Mouse (Mus musculus): ENCODE measurements at regions not wholly inside any gene's neighbourhood (a gene's known extent, or its start where the extent isn't known, plus 50 kb on each side); places are given as distances from the start of the nearest gene placed in this dataset.

DNA sequence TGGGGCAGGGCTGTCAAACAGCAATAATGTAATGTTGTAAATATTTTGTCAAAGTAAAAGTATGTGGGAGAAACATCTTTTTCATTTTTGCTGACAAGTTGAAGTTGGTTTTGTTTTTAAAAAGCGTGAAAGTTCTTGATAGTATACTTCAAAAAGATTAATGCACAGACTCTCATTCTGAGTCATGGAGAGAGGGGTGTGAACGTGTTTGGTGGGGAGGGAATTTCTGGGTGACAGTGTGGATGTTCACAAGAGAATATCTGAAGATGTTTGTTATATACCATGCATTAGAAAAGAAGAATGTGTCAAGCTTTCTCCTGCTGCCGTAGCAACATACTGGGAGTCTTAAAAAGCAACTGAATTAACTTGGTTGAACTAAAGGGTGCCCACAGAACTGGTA is 57.0 kb downstream of the Rps29 start:
- DNase-seq (ENCODE audit: low spot score): no peak
- intact Hi-C loops (cut with DNase I): no loop called here

DNA sequence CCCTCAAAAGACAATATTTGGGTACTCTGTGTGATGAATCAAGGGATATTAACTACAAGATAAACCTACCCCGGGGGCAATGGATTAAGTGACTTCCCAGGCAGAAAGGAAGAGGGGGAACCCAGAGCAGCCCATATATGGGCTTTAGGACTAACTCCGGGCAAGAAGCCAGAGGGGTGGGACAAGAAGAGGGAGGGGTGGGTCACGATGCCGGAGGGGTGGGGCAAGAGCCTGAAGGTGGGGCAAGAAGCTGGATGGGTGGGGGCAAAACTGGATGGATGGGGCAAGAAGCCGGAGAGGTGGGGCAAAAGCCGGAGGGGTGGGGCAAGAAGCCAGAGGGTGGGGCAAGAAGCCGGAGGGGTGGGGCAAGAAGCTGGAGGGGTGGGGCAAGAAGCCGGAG is 64.1 kb downstream of the Rps29 start:
- intact Hi-C loops (cut with DNase I): no loop called here
- DNase-seq (ENCODE audit: low spot score): no peak

DNA sequence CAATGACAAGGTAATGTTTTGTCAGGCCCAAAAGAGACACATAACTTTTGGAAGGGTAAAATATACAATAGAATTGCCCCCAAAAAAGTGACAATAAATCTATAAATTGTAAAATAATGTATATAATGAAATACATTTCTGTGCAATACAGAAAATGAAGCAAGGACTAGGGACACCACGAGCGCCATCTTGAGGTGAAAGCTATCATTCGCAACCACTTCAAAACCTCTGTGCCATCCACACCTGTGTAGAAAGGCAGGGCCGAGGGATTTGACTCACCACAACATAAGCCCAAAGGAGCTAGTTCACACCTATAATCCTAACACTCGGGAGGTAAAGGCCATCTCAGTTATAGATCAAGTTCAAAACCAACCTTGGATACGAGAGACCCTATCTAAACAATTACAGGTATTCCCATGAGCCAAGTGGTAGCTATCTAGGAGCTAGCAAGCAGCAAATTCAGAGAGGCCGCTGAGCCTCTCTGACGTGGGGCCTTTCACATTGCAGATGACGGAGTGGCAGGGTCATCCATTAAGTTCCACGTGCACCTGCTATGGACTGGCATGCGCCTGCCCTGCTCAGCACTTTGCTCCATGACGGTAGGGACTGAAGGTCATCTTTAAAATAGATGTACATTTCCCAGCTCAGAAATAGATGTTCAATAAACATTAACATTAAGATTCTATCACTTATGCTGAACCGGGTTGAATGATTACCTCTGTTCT is 65.8 kb downstream of the Rps29 start:
- DNase-seq (ENCODE audit: low spot score): no peak
- intact Hi-C loops (cut with DNase I): no loop called here

DNA sequence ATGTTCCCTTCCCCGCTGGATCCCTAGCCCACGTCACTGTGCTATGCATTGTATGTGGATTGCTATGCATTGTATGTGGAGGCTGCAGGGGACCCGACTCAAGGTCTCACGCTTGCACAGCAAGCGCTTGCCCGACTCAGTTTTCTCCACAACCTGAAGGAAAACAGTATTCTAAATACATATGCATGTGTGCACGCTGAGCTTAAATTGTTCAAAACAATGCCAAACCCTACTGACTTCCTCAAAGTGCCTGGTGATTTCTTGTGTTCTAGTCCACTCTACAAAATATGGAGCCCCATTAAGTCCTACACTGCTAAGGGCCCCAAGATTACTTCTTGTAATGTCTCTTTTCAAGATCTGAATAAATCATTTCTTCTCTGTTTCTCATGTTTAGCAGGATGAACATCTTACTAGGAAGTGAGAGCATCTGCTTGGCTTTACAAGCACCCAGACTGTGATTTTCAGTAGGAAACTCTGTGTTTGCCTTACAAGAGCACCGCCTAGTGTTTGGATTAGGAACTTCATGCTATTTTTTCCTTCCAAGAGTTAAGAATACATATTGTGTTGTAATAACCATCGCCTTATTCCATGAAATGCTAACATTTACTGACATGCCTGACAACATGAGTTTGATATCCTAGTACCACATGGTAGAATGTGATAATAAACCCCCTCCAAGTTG is 70.9 kb downstream of the Rps29 start:
- intact Hi-C loops (cut with DNase I): loop anchor here (5.0 kb wide), 1 partner anchor 136 kb away; no protein-coding TSS in a partner anchor
- DNase-seq (ENCODE audit: low spot score): no peak

DNA sequence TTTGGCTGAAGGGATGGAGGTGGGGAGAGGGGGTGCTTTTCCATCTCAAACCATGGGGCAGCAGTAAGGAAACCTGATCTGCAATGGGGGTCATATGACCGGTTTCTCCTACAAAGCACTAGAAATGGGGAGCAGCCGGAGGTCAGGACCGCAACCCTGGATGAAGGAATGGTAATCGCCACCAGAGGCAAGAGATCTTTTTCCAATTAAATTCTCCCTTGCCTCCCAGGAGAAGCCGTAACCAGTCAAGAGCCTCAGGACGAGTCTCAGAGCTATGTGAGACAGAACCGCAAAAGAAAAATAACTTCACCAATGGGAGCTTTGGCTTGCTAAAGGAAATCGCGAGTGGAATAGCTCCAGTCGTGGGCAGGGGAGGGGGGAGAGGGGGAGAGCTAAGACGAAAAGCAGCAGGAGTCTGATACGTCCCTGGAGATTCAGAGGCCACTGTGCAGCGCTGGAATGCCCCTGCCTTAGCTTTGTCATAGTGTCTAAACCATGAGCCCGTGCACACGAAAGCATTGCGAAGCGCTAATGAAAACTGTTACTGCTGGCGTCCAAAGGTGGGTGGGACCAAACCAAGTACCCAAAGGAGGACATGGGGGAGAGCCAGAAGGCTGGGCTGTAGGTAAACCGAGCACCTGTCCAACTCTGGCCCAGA is 73.3 kb downstream of the Rps29 start:
- intact Hi-C loops (cut with DNase I): loop anchor here (5.0 kb wide), 1 partner anchor 133 kb away; no protein-coding TSS in a partner anchor
- DNase-seq (ENCODE audit: low spot score): no peak

DNA sequence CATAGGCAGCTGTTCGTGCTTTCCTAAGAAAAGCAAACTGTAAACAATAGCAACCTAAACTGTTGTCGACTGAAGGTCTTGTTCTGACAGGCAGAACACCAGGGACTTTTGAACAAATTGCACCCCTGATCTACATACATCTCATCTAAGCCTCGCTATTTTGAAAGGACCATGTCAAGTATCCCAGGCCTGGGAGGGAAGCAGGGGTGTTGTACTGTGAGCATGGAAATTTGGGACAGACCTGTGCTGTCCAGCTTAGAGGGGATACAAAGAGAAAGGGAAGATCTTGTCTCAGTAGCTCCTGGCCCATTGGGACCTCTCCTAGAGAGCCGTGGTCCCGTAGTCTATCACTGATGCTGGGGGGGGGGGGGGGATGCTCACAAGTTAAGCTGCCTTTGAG is 74.3 kb downstream of the Rps29 start:
- intact Hi-C loops (cut with DNase I): loop anchor here (5.0 kb wide), 1 partner anchor 132 kb away; no protein-coding TSS in a partner anchor

DNA sequence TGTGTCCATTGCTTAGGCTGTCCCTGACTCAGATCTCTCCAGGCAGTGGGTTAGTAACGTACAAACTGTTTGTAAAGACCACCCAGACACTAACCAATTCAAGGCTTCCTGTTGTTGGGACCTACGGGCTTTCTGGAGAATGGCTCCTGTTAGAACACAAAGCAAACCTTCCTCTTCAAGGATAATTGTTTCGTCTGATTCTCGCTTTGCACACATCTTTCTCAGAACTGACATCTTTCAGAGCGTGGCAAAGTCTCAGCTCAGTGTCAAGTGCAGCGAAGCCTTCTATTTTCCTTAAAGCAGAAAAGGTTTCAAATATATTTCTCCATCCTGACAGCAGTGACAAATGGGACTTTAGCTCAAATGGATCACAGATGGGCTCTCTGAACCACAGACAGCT is 76.9 kb downstream of the Rps29 start:
- intact Hi-C loops (cut with DNase I): no loop called here
- DNase-seq (ENCODE audit: low spot score): no peak

More for the DNA sequence above, 74.3 kb downstream of the Rps29 start:
- DNase-seq (ENCODE audit: low spot score): no peak

DNA sequence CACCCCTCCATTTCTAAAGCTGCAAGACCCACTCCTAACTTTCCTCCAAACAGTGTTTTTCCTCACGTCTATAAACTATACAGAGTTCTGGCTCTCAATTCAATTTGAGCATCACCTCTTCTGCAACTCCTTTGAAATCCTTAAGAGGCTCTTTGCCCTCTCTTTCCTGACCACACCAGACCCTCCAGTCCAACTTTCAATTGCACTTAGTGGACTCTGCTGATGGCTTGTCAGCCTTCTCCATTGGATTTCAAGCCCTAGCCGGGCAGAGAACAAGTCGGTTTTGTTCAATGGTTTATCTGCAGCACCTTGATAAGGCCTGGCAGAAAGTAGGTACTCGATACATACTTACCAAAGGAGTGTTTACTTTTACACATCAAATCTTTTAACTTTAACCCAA is 119.4 kb downstream of the Rps29 start:
- no peak for DNase-seq (ENCODE audit: low spot score)
- intact Hi-C loops (cut with DNase I): no loop called here

DNA sequence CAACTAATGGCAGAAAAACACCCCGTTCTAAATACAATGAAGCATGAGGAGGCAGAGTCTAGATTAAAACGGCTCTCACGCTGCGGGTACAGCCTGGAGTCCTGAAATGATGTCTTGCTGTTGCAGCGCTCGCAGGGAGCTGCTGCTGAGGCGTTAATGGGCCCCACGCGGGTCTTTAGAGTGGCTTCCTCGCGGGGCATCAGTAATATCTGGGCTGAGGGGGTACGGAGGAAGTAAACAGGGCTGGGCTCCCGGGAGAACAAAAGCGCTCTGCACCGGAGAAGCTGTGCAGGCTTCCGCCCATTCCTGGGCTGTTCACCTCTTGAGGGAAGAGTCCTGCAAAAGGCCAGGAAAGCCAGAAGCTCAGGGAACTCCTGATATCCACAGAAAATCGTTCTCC is 135.4 kb downstream of the Rps29 start:
- no peak for DNase-seq (ENCODE audit: low spot score)
- intact Hi-C loops (cut with DNase I): no loop called here

DNA sequence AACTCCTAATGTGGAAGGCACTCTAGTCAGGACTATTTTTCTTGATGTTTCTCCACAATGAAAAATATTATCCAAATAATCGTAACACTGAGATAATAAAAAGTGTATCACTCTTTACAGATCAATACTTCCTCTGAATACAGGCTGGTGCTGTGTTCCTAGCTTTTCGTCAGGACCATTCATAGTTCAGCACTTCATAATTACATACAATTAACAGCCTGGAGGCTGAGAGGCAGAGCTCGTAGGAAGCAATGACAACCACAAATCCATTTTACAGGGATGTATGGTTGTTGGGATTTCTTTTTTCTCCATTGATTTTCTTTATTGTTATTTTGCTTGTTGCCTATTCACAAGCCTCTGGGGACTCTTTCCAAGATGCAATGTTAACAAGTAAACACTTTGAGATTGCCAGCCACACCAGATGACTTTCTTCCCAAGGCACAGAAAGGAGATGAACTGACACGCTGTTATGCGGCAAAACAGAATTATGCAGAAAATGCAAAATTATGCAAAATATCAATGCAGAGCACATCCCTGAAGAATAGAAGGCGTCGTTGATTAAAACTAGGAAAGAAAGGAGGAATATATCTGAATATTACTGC is 142.2 kb downstream of the Rps29 start:
- no peak for DNase-seq (ENCODE audit: low spot score)
- intact Hi-C loops (cut with DNase I): no loop called here

DNA sequence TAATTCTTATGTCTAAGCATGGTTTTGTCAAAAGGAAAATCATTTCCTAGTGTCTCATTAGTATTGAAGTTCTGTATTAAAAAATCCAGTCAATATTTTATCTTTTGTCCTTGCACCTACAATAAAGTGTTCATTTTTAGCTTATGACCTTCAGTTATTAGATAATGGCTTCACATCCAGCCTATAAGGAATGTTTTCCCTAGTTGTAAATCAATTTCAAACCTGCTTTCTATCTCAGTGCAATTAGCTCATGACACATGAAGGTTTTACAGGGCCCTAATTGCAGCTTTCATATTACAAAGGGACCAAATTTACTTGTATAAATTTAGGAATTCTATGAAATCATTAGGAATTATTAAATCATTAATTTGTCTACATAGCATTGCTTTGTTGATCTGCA is 153.8 kb downstream of the Rps29 start:
- intact Hi-C loops (cut with DNase I): no loop called here
- no peak for DNase-seq (ENCODE audit: low spot score)

DNA sequence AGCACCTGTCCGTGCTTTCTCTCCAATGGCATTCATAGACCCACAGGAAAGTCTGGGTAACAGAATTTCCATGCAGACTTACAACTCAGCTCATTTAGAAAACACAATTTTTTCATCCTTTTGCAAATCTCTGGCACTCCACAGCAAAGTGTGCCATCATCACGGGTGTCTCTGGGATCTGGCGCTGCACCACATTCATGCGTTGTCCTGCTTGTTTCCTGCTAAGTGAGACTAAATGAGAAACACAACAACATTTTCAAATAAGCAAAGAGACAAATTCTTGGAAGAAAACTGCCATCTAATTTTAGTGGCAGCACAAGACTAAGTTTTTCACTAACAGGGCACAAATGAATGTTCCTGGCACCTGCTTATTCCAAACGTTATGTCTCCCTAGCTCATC is 156.9 kb downstream of the Rps29 start:
- DNase-seq (ENCODE audit: low spot score): no peak
- intact Hi-C loops (cut with DNase I): no loop called here

DNA sequence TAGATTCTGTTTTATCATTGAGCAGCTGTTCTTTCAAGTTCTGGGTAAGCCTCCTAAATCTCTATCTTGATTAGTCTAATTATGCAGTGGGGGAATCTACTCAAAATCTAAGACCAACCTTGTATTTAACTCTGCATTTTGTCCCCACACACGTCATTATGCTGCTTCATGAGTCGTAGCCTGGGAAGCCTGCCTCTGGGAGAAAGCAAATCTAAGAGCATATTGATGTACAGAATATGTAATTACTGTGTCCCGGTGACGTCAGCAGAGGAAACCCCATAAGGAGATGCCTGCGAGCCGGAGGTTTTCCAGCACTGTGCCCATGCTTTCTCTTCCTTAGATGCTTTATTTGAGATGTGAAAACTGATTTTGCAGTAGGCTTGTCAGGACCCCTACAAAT is 161.7 kb downstream of the Rps29 start:
- DNase-seq (ENCODE audit: low spot score): no peak
- intact Hi-C loops (cut with DNase I): no loop called here

DNA sequence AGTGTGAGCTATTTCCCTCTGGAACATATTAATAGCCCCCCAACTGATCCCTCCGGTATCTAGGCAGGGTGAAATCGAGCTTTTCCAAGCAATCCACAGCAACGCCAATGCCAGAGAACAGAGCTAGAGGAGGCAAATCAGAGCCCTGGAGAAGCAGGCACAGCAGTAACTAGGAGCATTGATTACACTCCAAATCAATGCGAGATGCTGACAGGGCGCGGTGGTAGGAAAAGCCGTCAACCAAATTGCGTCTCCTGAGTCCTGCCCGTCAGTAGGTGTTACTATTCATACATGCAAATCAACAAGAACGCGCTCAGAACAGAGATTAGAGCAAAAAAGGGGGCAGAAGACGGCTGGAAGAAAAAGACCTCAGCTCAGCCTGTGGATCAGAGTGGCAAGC is 162.2 kb downstream of the Rps29 start:
- DNase-seq (ENCODE audit: low spot score): no peak
- intact Hi-C loops (cut with DNase I): no loop called here

DNA sequence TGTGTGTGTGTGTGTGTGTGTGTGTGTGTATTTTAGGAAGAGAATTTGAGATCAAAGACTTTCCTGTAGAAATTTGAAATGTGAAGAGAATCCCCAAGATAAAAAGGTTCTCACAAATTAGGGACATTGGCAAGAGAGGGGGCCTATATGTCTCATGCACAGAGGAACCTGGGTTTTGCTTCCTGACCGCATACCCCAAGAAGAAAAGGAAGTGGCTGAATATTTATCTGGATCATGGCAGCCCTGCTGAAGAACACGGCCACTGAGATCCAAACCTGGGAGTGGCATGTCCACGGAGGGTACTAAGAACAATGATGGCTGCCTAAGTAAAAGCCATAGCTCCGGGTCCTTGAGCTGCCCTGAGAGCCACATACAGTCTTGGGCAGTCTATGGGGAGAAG is 178.3 kb downstream of the Rps29 start:
- intact Hi-C loops (cut with DNase I): no loop called here
- no peak for DNase-seq (ENCODE audit: low spot score)

DNA sequence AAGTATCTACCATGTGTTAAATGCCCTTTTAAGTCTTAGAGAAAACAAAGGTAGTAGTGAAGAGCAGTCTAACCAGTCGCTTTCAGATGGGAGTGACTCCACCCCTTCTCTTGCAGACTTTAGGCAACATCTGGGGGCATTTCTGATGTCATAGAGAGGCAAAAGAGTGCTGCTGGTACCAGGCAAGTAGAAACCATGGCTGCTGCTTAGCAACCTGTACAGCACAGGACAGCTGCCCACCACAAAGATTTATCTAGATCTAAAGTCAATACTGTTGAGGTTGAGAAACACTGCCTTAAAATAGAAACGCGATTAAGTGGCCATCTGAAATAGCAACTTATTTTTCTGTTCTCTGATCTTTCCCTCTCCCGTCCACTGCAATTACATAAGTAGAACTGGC is 178.8 kb downstream of the Rps29 start:
- no peak for DNase-seq (ENCODE audit: low spot score)
- intact Hi-C loops (cut with DNase I): no loop called here

DNA sequence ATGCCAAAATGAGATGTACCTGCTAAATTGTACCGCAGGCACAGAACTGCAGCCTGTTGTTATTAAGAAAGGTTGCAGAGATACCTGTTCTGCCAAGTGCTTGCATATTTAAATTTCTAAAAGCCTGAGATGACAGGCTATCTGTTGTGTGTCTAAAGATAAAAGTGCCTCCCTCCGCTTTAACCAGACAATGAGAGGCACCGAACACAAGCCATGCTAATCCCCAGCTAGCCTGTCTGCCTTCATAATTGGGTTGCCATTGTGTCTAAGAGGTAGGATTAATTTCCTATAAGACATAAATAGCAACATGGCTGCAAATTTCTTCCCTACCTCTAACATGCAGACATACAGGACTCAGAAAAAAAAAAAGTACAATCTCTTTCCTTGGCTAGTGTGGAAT is 179.8 kb downstream of the Rps29 start:
- intact Hi-C loops (cut with DNase I): no loop called here
- no peak for DNase-seq (ENCODE audit: low spot score)

DNA sequence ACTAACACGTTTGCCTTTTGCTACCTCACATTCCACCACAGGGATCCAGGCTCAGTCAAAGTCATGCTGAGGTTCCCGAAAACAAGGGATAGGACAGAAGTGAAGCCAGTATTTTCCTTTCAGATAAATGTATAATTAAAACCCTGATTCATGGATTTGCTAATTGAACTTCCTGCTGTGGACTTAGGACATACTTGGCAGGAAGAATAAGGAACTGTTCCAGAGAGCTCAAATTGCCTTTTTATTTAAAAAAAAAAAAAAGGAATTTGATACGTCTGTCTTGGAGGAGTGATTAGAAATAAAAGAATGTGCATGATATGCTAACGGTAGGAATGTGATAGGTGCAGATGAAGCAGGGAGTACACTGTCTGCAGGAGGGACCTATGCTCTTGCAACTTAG is 181.7 kb downstream of the Rps29 start:
- intact Hi-C loops (cut with DNase I): no loop called here
- DNase-seq (ENCODE audit: low spot score): no peak

DNA sequence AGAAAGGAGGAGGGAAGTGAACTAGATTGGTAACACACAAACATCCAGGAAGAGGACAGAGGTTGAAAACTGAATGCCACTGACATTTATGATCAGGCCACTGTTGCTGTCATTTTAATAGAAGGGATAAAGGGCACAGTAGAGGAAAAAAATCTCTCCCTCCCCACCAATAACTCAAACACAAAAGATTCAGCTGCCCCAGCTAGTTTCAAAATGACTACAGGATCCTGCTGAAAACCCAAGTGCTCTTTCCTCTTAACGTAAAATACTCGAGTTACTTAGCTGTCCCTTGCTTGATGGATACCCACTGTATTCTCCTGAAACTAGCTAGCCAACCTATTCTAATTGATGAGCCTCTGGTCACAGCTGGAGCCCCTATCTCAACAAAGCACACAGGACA is 211.7 kb downstream of the Rps29 start:
- DNase-seq (ENCODE audit: low spot score): no peak
- intact Hi-C loops (cut with DNase I): no loop called here

DNA sequence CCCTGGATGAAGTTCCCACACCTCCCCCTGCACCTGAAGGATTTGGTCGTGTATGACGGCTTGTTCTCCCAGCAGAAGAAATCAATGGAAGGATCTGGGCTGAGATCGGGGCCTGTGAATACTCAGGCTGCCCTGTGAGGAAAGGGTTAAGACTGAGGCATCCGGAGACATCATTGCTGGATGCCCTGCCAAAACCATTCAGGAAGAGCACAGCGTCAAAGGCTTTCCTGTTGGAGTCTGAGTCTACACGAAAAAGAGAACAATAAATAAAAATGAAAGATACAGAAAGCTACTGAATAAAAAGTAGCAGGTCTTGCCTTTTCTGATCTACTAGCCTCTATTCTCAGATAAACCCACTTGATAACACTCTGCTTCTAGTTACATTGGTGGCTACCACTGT is 248.4 kb downstream of the Rps29 start:
- intact Hi-C loops (cut with DNase I): no loop called here
- no peak for DNase-seq (ENCODE audit: low spot score)

DNA sequence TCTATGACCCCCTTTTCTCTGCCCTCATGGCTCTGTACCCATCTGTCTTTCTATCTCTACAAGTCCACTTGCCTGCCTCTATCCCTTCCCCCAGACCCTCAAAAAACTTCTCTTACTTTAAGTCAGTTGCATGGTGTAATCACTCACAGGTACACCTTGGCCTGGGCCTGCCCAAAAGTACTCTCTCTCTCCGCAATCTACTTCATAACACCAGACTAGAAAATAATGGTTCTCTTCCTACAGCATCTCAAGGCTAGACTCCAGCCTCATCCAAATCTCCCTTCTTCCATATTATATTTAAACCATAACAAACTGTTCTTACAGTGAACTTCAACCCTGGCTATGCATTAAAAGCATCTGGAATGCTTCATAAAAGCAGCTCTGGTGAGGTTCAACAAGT is 254.2 kb downstream of the Rps29 start:
- no peak for DNase-seq (ENCODE audit: low spot score)
- intact Hi-C loops (cut with DNase I): no loop called here

Measured in heart, postnatal 25 days (tissue).